Mouse (Mus musculus): ENCODE measurements around the gene Dnal4.
A peak's percentile ranks its signal among the peaks of the same experiment; 100 is the strongest.

Dnal4 gene

GRCm38 (mm10) chr15:79800701-79801100 is 23.1 kb upstream of the Dnal4 start:
- no peak for DNase-seq (ENCODE audit: low read depth, low spot score)

- DNase-seq (ENCODE audit: low read depth, low spot score): no peak
Measured at GRCm38 (mm10) chr15:79798591-79798990, 20.9 kb upstream of the Dnal4 start.

GRCm38 (mm10) chr15:79797680-79798079 is 20.0 kb upstream of the Dnal4 start:
- no peak for DNase-seq (ENCODE audit: low read depth, low spot score)

- no peak for DNase-seq (ENCODE audit: low read depth, low spot score)
Measured at GRCm38 (mm10) chr15:79797096-79797495, 19.4 kb upstream of the Dnal4 start.

GRCm38 (mm10) chr15:79796256-79796655 is 18.6 kb upstream of the Dnal4 start:
- DNase-seq (ENCODE audit: low read depth, low spot score): no peak

GRCm38 (mm10) chr15:79794173-79794572 is 16.5 kb upstream of the Dnal4 start:
- no peak for DNase-seq (ENCODE audit: low read depth, low spot score)

GRCm38 (mm10) chr15:79793076-79793475 is 15.4 kb upstream of the Dnal4 start:
- DNase-seq (ENCODE audit: low read depth, low spot score): no peak

GRCm38 (mm10) chr15:79792455-79792854 is 14.8 kb upstream of the Dnal4 start:
- DNase-seq (ENCODE audit: low read depth, low spot score): no peak

- DNase-seq (ENCODE audit: low read depth, low spot score): no peak
Measured at GRCm38 (mm10) chr15:79791502-79791901, 13.9 kb upstream of the Dnal4 start.

GRCm38 (mm10) chr15:79790905-79791304 is 13.3 kb upstream of the Dnal4 start:
- no peak for DNase-seq (ENCODE audit: low read depth, low spot score)

- no peak for DNase-seq (ENCODE audit: low read depth, low spot score)
Measured at GRCm38 (mm10) chr15:79790111-79790510, 12.5 kb upstream of the Dnal4 start.

- no peak for DNase-seq (ENCODE audit: low read depth, low spot score)
Measured at GRCm38 (mm10) chr15:79787815-79788214, 10.2 kb upstream of the Dnal4 start.

GRCm38 (mm10) chr15:79785056-79785455 is 7.4 kb upstream of the Dnal4 start:
- DNase-seq (ENCODE audit: low read depth, low spot score): no peak

- no peak for DNase-seq (ENCODE audit: low read depth, low spot score)
Measured at GRCm38 (mm10) chr15:79775662-79776061, 2.0 kb downstream of the Dnal4 start.

GRCm38 (mm10) chr15:79774117-79775027 is 3.3 kb downstream of the Dnal4 start:
- peak; percentile 96 for DNase-seq (ENCODE audit: low read depth, low spot score)

GRCm38 (mm10) chr15:79770629-79771240 is 6.9 kb downstream of the Dnal4 start:
- DNase-seq (ENCODE audit: low read depth, low spot score): no peak

- DNase-seq (ENCODE audit: low read depth, low spot score): no peak
Measured at GRCm38 (mm10) chr15:79768302-79768701, 9.3 kb downstream of the Dnal4 start.

GRCm38 (mm10) chr15:79767327-79767961 is 10.2 kb downstream of the Dnal4 start:
- DNase-seq (ENCODE audit: low read depth, low spot score): no peak

- no peak for DNase-seq (ENCODE audit: low read depth, low spot score)
Measured at GRCm38 (mm10) chr15:79766586-79767071, 11.0 kb downstream of the Dnal4 start.

GRCm38 (mm10) chr15:79766168-79766567 is 11.5 kb downstream of the Dnal4 start:
- DNase-seq (ENCODE audit: low read depth, low spot score): no peak

- DNase-seq (ENCODE audit: low read depth, low spot score): no peak
Measured at GRCm38 (mm10) chr15:79765361-79765760, 12.3 kb downstream of the Dnal4 start.

- no peak for DNase-seq (ENCODE audit: low read depth, low spot score)
Measured at GRCm38 (mm10) chr15:79764539-79765267, 12.9 kb downstream of the Dnal4 start.
